Mouse (Mus musculus) forebrain, embryonic 15.5 days (tissue): Measurements from ENCODE around the gene Mad2l2. TPM values are rescaled to one million over a fixed set of nuclear protein-coding genes. Genes with fewer than 3 reads are reported as not detected.
"Not testable (repeated sequence)": the region's sequence is repeated elsewhere in the genome, so short reads cannot be mapped to it uniquely, and the experiment has no call there.

Source experiments
- ATAC-seq: fragments of 200-750 bp; cut with Nextera tagmentation; replicated peaks from 2 replicates; pipeline ENCODE4 v1.8.0; 2017; ENCODE audit warnings: mild to moderate bottlenecking, moderate TSS enrichment, moderate library complexity
- H3K27ac ChIP-seq: fragments of 300-500 bp; sonication (generic); replicated peaks from 2 replicates; pipeline ENCODE4 v1.5.1; 2015; ENCODE audit warnings: mild to moderate bottlenecking, inconsistent platforms
- H3K27me3 ChIP-seq: fragments of 300-500 bp; sonication (generic); 2 replicates; pipeline ENCODE4 v1.6.1; 2015; ENCODE audit warnings: inconsistent platforms
- H3K36me3 ChIP-seq: fragments of 300-500 bp; sonication (generic); 2 replicates; pipeline ENCODE4 v1.6.1; 2015; ENCODE audit warnings: mild to moderate bottlenecking, inconsistent platforms
- H3K4me1 ChIP-seq: fragments of 300-500 bp; sonication (generic); 2 replicates; pipeline ENCODE4 v1.6.1; 2015; ENCODE audit warnings: inconsistent platforms
- H3K4me2 ChIP-seq: fragments of 300-500 bp; sonication (generic); replicated peaks from 2 replicates; pipeline ENCODE4 v1.6.1; 2015; ENCODE audit warnings: mild to moderate bottlenecking, inconsistent platforms
- H3K4me3 ChIP-seq: fragments of 300-500 bp; sonication (generic); 2 replicates; pipeline ENCODE4 v1.5.1; 2015; ENCODE audit warnings: mild to moderate bottlenecking, inconsistent platforms
- H3K9ac ChIP-seq: fragments of 300-500 bp; sonication (generic); replicated peaks from 2 replicates; pipeline ENCODE4 v1.6.1; 2015; ENCODE audit warnings: mild to moderate bottlenecking, inconsistent platforms
- H3K9me3 ChIP-seq: fragments of 300-500 bp; sonication (generic); 2 replicates; pipeline ENCODE4 v1.6.1; 2016; ENCODE audit warnings: inconsistent platforms
- WGBS: fragments of 180-500 bp; shearing (Covaris S2); methylation state at CpG from one replicate; pipeline ENCODE4 v1.1.7; 2015; ENCODE audit warnings: mixed read lengths; 5-methylcytosine and 5-hydroxymethylcytosine counted together
- polyA plus RNA-seq: library from polyadenylated mRNA; unstranded; fragments of >200 nt; fragmentation: Nextera tagmentation; extraction: Ambion mirVana; gene quantifications from 2 replicates; pipeline ENCODE4 v1.2.1, GENCODE M21; 2015

Gene Mad2l2
- polyA plus RNA-seq, 1 experiment from 2014 or later = 123 TPM

DNA sequence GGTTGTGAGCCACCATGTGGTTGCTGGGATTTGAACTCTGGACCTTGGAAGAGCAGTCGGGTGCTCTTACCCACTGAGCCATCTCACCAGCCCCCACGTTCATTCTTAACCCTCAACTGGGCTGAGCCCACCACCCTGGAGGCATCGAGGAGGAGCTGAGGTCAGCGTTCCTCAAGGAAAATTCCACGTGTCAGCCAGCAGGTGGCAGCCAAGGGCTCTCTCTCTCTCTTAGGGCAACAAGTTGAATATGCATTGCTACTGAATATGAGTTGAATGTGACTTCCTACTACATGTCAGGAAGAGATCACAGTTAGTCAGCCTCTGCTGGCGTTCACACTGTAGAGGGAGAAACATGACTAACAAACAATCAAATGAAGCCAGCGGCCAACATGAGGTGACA, 38.1 kb downstream of the Mad2l2 start:
- Histone ChIP-seq H3K4me3 (no peak overlapping the region), H3K9me3 (no peaks in the 10 kb centered on the region), H3K36me3 (no peaks in the 10 kb centered on the region), H3K9ac (no peak overlapping the region), H3K4me2 (no peak overlapping the region), H3K4me1 (peaks cover 32% of the 10 kb centered on the region), H3K27ac (no peak overlapping the region), H3K27me3 (peaks cover 55% of the 10 kb centered on the region)
- 30% methylated on average over 7 of the region's 7 CpGs for WGBS
- no peak for ATAC-seq

- H3K27me3 ChIP-seq = peaks cover 53% of the 10 kb centered on the region
- WGBS = 19% methylated on average over 15 of the region's 15 CpGs
Measured at GRCm38 (mm10) chr4:148169586-148169985, 39.4 kb downstream of the Mad2l2 start.

DNA sequence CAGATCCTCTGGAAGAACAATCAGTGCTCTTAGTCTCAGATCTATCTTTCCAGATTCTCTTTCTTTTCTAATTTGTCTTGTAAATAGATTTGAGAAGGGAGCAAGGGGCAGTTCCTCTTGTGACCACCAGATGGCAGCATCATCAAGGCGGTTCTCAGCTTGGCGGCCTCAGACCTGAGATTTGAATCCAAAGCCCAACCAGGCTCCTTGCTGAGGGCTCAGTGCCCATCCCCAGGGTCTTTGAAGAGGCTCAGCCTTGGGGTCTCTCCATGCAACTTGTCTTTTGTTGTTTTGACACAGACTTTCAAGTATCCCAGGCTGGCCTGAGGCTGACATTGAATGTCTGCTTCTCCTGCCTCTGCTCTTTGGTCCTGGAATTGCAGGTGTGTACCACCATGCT, 40.7 kb downstream of the Mad2l2 start:
- ATAC-seq = no peak
- Histone ChIP-seq H3K27ac (no peak overlapping the region), H3K36me3 (no peaks in the 10 kb centered on the region), H3K27me3 (peaks cover 49% of the 10 kb centered on the region), H3K9ac (no peak overlapping the region), H3K4me2 (no peak overlapping the region), H3K4me1 (peaks cover 25% of the 10 kb centered on the region), H3K4me3 (no peak overlapping the region), H3K9me3 (no peaks in the 10 kb centered on the region)
- 2% methylated on average over 2 of the region's 2 CpGs for WGBS

More at GRCm38 (mm10) chr4:148169586-148169985, 39.4 kb downstream of the Mad2l2 start:
- Histone ChIP-seq H3K4me3 (no peak overlapping the region), H3K4me1 (peaks cover 35% of the 10 kb centered on the region), H3K27ac (no peak overlapping the region), H3K9me3 (no peaks in the 10 kb centered on the region), H3K9ac (no peak overlapping the region), H3K36me3 (no peaks in the 10 kb centered on the region), H3K4me2 (no peak overlapping the region)
- ATAC-seq = no peak

DNA sequence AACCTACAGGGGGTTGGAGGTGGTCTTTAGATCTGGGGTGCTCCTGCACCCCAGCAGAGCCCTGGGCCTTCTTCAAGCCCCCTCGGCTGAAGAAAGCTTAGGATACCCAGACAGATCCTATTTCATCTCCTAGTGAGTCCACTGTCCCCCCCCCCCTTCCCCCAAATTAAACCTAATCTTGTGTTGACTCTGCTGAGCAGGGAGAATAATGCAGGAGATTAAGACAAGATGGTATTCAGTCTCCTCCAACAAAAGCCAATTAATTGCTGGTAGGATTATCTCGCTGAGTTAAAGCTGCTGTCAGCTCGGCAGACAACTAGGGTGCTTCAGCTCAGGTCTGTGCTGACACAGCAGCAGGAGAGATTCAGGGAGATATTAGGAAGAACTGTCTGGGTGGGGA, 41.1 kb downstream of the Mad2l2 start:
- H3K36me3 ChIP-seq = no peaks in the 10 kb centered on the region
- H3K4me3 ChIP-seq = no peak overlapping the region
- ATAC-seq = no peak
- H3K4me1 ChIP-seq = peaks cover 21% of the 10 kb centered on the region
- H3K9ac ChIP-seq = no peak overlapping the region
- WGBS = 6% methylated on average over 3 of the region's 3 CpGs
- peaks cover 47% of the 10 kb centered on the region for H3K27me3 ChIP-seq
- H3K4me2 ChIP-seq = no peak overlapping the region
- H3K27ac ChIP-seq = no peak overlapping the region
- no peaks in the 10 kb centered on the region for H3K9me3 ChIP-seq

GRCm38 (mm10) chr4:148173811-148174494, 43.8 kb downstream of the Mad2l2 start:
- Histone ChIP-seq H3K27ac (peak overlapping the region; percentile 53), H3K4me1 (peaks cover 14% of the 10 kb centered on the region), H3K36me3 (no peaks in the 10 kb centered on the region), H3K4me3 (peak overlapping the region; percentile 34), H3K9ac (peak overlapping the region; percentile 45), H3K27me3 (peaks cover 54% of the 10 kb centered on the region), H3K9me3 (no peaks in the 10 kb centered on the region), H3K4me2 (peak overlapping the region; percentile 53)
- ATAC-seq = peak; percentile 36; the same call in 1 of the 2 replicates
- WGBS = 1% methylated on average over 30 of the region's 30 CpGs

DNA sequence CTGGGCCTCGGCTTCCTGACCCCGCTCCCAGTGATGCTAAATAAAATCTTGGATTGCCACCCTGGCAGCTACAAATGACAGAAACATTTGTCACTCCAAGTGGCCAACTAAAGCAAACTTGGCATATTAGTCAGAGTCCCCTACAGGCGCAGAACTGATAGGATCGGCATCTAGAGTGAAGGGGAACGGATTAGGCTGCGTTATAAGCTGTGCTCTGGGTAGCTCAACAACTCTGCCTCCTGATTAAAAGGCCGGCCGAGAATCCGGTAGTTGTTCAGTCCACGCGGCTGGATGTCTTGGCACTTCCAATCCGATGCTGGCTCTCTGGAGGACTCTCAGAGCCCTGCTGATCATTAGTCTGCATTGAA, 44.3 kb downstream of the Mad2l2 start:
- peaks cover 51% of the 10 kb centered on the region for H3K27me3 ChIP-seq
- no peaks in the 10 kb centered on the region for H3K36me3 ChIP-seq
- peak overlapping the region; percentile 34 for H3K4me3 ChIP-seq
- peak overlapping the region; percentile 53 for H3K4me2 ChIP-seq
- H3K4me1 ChIP-seq = peaks cover 14% of the 10 kb centered on the region
- no peaks in the 10 kb centered on the region for H3K9me3 ChIP-seq
- WGBS = 3% methylated on average over 12 of the region's 12 CpGs
- no peak for ATAC-seq
- 0 out of 2 replicates have a peak overlapping the region, but pooled peaks have one; percentile 53 for H3K27ac ChIP-seq
- peak overlapping the region; percentile 45 for H3K9ac ChIP-seq

- Histone ChIP-seq H3K4me1 (peaks cover 14% of the 10 kb centered on the region), H3K27me3 (peaks cover 44% of the 10 kb centered on the region)
- 78% methylated on average over 5 of the region's 6 CpGs for WGBS
- H3K9ac ChIP-seq, H3K36me3 ChIP-seq, H3K4me3 ChIP-seq, H3K27ac ChIP-seq, ATAC-seq, H3K4me2 ChIP-seq, H3K9me3 ChIP-seq: not testable (repeated sequence)
Measured at GRCm38 (mm10) chr4:148176603-148177002, 46.4 kb downstream of the Mad2l2 start.

GRCm38 (mm10) chr4:148177716-148178115, 47.5 kb downstream of the Mad2l2 start:
- H3K9me3 ChIP-seq = no peaks in the 10 kb centered on the region
- no peak overlapping the region for H3K27ac ChIP-seq
- H3K4me3 ChIP-seq = no peak overlapping the region
- no peak overlapping the region for H3K9ac ChIP-seq
- H3K4me1 ChIP-seq = peaks cover 14% of the 10 kb centered on the region
- no peaks in the 10 kb centered on the region for H3K36me3 ChIP-seq
- H3K4me2 ChIP-seq = no peak overlapping the region
- no peak for ATAC-seq
- H3K27me3 ChIP-seq = peaks cover 38% of the 10 kb centered on the region

- H3K27me3 ChIP-seq = peaks cover 18% of the 10 kb centered on the region
- no peaks in the 10 kb centered on the region for H3K36me3 ChIP-seq
- no peaks in the 10 kb centered on the region for H3K9me3 ChIP-seq
- no peak overlapping the region for H3K4me2 ChIP-seq
- H3K27ac ChIP-seq = no peak overlapping the region
- no peaks in the 10 kb centered on the region for H3K4me1 ChIP-seq
- no peak overlapping the region for H3K9ac ChIP-seq
- no peak overlapping the region for H3K4me3 ChIP-seq
- no peak for ATAC-seq
- WGBS = 81% methylated on average over 12 of the region's 12 CpGs
Measured at GRCm38 (mm10) chr4:148181483-148181882, 51.3 kb downstream of the Mad2l2 start.

DNA sequence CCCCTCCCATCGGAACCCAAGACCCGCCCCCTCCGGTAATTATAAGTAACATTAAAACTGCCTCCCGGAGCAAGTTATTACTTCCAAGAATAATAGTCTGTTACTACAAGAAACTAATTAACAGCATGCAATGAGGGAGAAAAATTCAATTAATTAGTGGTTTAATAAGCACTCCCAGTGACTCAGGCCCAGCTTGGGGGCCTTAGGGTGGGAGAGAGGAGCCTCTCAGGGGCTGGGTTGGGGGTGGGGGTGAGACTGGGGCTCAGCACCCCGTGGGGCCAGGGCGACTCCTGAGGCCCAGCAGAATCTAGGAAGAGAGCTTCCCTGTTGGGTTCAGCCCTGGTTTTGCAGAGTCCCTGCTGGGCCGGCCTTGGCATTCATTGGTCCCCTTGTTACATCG, 52.2 kb downstream of the Mad2l2 start:
- peaks cover 14% of the 10 kb centered on the region for H3K27me3 ChIP-seq
- no peak overlapping the region for H3K4me3 ChIP-seq
- no peak overlapping the region for H3K4me2 ChIP-seq
- no peak overlapping the region for H3K9ac ChIP-seq
- no peaks in the 10 kb centered on the region for H3K4me1 ChIP-seq
- 18% methylated on average over 8 of the region's 8 CpGs for WGBS
- H3K9me3 ChIP-seq = no peaks in the 10 kb centered on the region
- peak; percentile 43; the same call in 1 of the 2 replicates for ATAC-seq
- no peaks in the 10 kb centered on the region for H3K36me3 ChIP-seq
- H3K27ac ChIP-seq = no peak overlapping the region

DNA sequence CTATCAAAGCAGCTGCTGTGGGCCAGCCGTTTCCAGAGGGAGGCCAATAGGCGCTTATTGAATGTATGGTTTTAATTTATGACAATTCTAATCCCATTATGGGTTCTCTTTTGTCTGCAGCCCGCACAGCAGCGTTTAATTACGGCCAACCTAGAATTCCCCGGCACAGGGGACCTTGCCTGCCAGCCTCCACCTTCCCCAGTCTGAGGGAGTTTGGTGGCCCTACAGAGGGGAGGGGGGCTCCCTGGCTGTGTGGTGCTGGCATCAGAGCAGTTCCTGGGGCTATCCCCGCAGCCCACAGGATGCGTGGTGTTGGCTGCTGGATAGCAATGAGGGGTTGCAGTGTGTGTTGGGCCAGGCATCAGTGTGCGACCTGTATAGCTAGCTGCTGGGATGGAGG, 54.4 kb downstream of the Mad2l2 start:
- peaks cover 7% of the 10 kb centered on the region for H3K27me3 ChIP-seq
- no peaks in the 10 kb centered on the region for H3K4me1 ChIP-seq
- no peak overlapping the region for H3K4me2 ChIP-seq
- no peaks in the 10 kb centered on the region for H3K36me3 ChIP-seq
- no peak overlapping the region for H3K27ac ChIP-seq
- WGBS = 14% methylated on average over 9 of the region's 9 CpGs
- no peak overlapping the region for H3K4me3 ChIP-seq
- no peak for ATAC-seq
- H3K9ac ChIP-seq = no peak overlapping the region
- no peaks in the 10 kb centered on the region for H3K9me3 ChIP-seq

DNA sequence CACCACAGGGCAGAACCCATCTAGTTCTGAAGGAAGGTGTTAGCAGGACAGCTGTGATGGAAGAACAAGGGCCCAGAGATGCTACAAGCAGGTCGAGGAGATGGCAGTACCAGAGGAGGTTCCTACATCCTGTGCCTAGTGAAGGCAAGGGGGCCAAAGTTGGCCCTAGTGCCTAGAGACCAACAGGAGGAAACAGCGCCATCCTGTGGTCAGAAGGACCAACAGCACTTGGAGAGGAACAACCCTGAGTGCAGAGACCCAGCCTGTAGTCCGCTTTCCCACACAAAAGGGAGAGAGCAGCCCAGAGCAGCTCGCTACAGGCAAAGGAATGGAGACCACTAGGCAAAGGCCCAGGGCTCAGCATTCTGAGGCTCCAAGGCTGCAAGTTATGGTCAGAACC, 55.6 kb downstream of the Mad2l2 start:
- 57% methylated on average over 4 of the region's 4 CpGs for WGBS
- no peaks in the 10 kb centered on the region for H3K9me3 ChIP-seq
- H3K9ac ChIP-seq = no peak overlapping the region
- no peaks in the 10 kb centered on the region for H3K4me1 ChIP-seq
- ATAC-seq = no peak
- no peak overlapping the region for H3K4me3 ChIP-seq
- H3K4me2 ChIP-seq = no peak overlapping the region
- peaks cover 5% of the 10 kb centered on the region; the same call in 1 of the 2 replicates for H3K27me3 ChIP-seq
- no peaks in the 10 kb centered on the region for H3K36me3 ChIP-seq
- no peak overlapping the region for H3K27ac ChIP-seq

DNA sequence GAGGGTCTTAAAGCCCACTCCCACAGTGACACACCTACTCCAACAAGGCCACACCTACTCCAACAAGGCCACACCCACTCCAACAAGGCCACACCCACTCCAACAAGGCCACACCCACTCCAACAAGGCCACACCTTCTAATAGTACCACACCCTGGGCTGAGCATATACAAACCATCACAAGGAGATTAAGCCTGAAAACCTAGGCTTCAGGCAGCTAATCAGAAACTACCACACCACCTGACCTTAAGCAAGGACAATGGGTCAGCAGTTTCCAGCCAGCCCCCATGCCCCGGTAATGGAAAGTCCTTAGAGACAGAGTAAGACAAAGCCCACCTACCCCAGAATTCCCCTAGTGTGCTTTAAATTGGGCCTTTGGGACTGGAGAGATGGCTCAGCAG, 58.6 kb downstream of the Mad2l2 start:
- not testable (repeated sequence) for ATAC-seq, H3K27ac ChIP-seq
- 73% methylated on average over 1 of the region's 1 CpGs for WGBS

More for the DNA sequence above, 58.6 kb downstream of the Mad2l2 start:
- not testable (repeated sequence) for H3K36me3 ChIP-seq, H3K4me3 ChIP-seq, H3K27me3 ChIP-seq, H3K4me1 ChIP-seq, H3K9ac ChIP-seq, H3K9me3 ChIP-seq, H3K4me2 ChIP-seq
